Mouse (Mus musculus) cerebellum, postnatal 25 days (tissue): Measurements from ENCODE around the gene Enthd1.
A peak's percentile ranks its signal among the peaks of the same experiment; 100 is the strongest.
"Not testable (repeated sequence)": the region's sequence is repeated elsewhere in the genome, so short reads cannot be mapped to it uniquely, and the experiment has no call there.

Experiments used
- DNase-seq, 2 experiments: peaks; one replicate each; pipeline ENCODE4 v3.0.0; 2021; ENCODE audit warnings: mixed read lengths in 2 of 2

Enthd1 gene

GRCm38 (mm10) chr15:80536051-80536450 lies 28.9 kb downstream of the Enthd1 start:
- no peak for DNase-seq

- DNase-seq: no peak
Observed at GRCm38 (mm10) chr15:80533274-80533673, 31.7 kb downstream of the Enthd1 start.

- no peak for DNase-seq
Observed at GRCm38 (mm10) chr15:80532281-80533072, 32.5 kb downstream of the Enthd1 start.

- DNase-seq: no peak
Observed at GRCm38 (mm10) chr15:80531026-80531425, 33.9 kb downstream of the Enthd1 start.

GRCm38 (mm10) chr15:80529955-80530869 lies 34.7 kb downstream of the Enthd1 start:
- DNase-seq: peak in 1 of 2 experiments; percentile 21

- DNase-seq: no peak
Observed at GRCm38 (mm10) chr15:80521661-80522388, 43.1 kb downstream of the Enthd1 start.

GRCm38 (mm10) chr15:80519931-80520330 lies 45.0 kb downstream of the Enthd1 start:
- DNase-seq: no peak

- DNase-seq: no peak
Observed at GRCm38 (mm10) chr15:80518567-80519223, 46.3 kb downstream of the Enthd1 start.

- no peak for DNase-seq
Observed at GRCm38 (mm10) chr15:80517996-80518395, 47.0 kb downstream of the Enthd1 start.

GRCm38 (mm10) chr15:80516525-80516924 lies 48.4 kb downstream of the Enthd1 start:
- DNase-seq: no peak

GRCm38 (mm10) chr15:80505086-80505485 lies 59.9 kb downstream of the Enthd1 start:
- DNase-seq: peak; percentile 49 to 67

- not testable (repeated sequence) for DNase-seq
Observed at GRCm38 (mm10) chr15:80503155-80503554, 61.8 kb downstream of the Enthd1 start.

- no peak for DNase-seq
Observed at GRCm38 (mm10) chr15:80502741-80503140, 62.2 kb downstream of the Enthd1 start.

- peak; percentile 69 to 71 for DNase-seq
Observed at GRCm38 (mm10) chr15:80501106-80502096, 63.6 kb downstream of the Enthd1 start.

- peak; percentile 42 to 55 for DNase-seq
Observed at GRCm38 (mm10) chr15:80500426-80500825, 64.5 kb downstream of the Enthd1 start.

- DNase-seq: not testable (repeated sequence)
Observed at GRCm38 (mm10) chr15:80497733-80498132, 67.2 kb downstream of the Enthd1 start.

- DNase-seq: no peak
Observed at GRCm38 (mm10) chr15:80491505-80491904, 73.5 kb downstream of the Enthd1 start.

- DNase-seq: peak; percentile 25 to 49
Observed at GRCm38 (mm10) chr15:80490151-80490550, 74.8 kb downstream of the Enthd1 start.

GRCm38 (mm10) chr15:80488658-80489057 lies 76.3 kb downstream of the Enthd1 start:
- no peak for DNase-seq

- DNase-seq: no peak
Observed at GRCm38 (mm10) chr15:80485601-80486000, 79.4 kb downstream of the Enthd1 start.
